Mouse (Mus musculus): ENCODE measurements around the gene Auh. TPM values are rescaled to one million over a fixed set of nuclear protein-coding genes. Genes with fewer than 3 reads are reported as not detected.

The Auh gene
- total RNA-seq, 2 experiments from 2014 or later, result 80.7 to 81.5 TPM

- no peak for DNase-seq (ENCODE audit: low spot score in 2 of 2)
Observed at GRCm38 (mm10) chr13:52928392-52928791, 1.1 kb downstream of the Auh start.

DNA sequence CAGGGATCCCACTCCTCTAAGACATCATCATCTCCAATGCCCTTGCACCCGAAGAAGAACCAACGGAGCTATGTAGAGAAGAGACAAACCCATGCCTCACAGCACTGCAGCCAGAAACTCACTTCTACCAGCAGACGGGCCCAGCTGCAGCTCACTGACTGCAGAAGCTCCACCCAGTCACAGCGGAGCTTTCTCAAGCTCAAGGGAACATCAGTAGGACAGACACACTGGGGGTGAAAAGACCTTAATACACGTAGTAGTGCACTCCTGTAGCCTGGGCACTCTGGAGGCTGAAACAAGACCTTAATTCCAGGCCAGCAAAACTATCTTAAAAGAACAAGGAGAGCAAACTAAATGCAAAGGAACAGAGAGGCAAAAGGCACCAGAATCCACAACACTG lies 5.0 kb downstream of the Auh start:
- no peak for DNase-seq (ENCODE audit: low spot score in 2 of 2)

DNA sequence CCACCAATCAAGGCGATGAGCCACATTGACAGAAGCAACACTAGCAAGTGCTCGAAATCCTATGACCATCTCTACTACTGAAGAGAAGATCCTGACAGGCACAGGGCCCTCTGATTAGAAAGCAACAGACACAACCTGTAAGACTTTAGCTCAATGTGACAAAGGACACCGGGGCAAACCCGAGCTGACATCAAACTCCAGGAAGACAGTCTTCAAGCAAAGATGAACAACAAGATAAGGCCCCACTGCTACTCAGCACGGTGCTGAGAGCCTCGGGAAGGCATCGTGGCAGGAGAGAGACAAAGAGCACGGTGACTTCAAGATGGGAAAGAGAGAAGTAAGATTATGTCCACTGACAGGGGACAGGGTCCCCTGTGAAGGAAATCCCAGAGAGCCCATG lies 7.5 kb downstream of the Auh start:
- DNase-seq (ENCODE audit: low spot score in 2 of 2), result no peak

GRCm38 (mm10) chr13:52921065-52921825 lies 8.2 kb downstream of the Auh start:
- no peak for DNase-seq (ENCODE audit: low spot score in 2 of 2)

GRCm38 (mm10) chr13:52919790-52920352 lies 9.6 kb downstream of the Auh start:
- DNase-seq (ENCODE audit: low spot score in 2 of 2), result no peak

- no peak for DNase-seq (ENCODE audit: low spot score in 2 of 2)
Observed at GRCm38 (mm10) chr13:52918333-52918732, 11.1 kb downstream of the Auh start.

GRCm38 (mm10) chr13:52914591-52915110 lies 14.8 kb downstream of the Auh start:
- DNase-seq (ENCODE audit: low spot score in 2 of 2), result no peak

- DNase-seq (ENCODE audit: low spot score in 2 of 2), result no peak
Observed at GRCm38 (mm10) chr13:52913926-52914325, 15.6 kb downstream of the Auh start.

DNA sequence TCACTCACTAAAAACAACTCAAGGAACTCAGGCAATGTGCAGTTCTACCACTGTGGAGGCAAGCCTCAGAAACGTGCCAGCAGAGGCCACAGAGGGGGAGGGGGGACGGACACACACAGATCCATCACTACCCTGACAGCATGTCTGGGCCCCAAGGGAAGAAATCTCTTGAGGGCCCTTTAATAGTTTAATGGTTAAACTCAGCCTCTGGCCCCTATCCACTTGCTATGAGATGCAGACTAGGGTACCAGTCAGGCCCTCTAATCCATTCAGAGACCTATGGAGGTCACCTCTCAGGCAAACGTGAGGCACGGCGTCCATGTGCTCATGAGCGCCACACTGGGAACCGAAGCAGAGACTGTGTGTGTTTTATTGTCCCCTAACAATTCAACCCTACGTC lies 17.0 kb downstream of the Auh start:
- no peak for DNase-seq (ENCODE audit: low spot score in 2 of 2)

DNA sequence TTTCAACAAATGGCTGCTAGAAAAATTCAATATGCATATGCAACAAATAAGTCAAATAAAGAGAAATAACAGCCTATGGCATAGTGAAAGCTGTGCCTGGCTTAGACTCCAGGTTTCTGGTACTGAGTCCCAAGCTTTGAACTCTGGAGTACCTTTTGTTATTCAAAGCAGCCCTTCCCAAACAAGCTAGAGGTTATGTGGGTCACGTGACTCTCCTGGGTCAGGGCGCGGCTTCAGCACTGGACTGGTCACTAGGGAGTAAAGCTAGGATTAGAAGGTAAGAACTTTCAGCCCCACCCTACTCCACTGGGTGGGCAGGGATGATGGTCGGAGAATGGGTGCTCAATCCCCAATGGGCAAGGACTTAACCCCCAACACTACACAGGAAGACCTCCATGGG lies 18.2 kb downstream of the Auh start:
- no peak for DNase-seq (ENCODE audit: low spot score in 2 of 2)

DNA sequence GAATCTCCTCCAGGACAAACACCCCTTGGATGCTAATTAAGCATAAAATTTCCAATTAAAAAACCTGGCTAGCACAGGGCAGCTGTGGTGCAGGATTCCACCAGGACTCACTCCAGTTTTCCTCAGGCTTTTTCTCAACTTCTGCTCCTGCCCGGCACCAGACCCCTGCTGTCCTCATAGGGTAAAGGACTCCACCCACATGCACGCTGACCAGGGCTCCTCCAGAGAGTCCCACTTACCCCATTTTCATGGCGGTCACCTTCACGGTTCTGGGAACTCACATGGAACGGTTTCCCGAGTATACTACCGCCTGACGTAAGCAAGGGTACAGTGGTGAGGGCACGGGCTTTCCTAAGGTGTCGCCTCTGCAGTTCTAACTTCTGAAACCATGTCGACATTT lies 23.2 kb downstream of the Auh start:
- DNase-seq (ENCODE audit: low spot score in 2 of 2), result no peak

- DNase-seq (ENCODE audit: low spot score in 2 of 2), result no peak
Observed at GRCm38 (mm10) chr13:52904175-52904574, 25.3 kb downstream of the Auh start.

DNA sequence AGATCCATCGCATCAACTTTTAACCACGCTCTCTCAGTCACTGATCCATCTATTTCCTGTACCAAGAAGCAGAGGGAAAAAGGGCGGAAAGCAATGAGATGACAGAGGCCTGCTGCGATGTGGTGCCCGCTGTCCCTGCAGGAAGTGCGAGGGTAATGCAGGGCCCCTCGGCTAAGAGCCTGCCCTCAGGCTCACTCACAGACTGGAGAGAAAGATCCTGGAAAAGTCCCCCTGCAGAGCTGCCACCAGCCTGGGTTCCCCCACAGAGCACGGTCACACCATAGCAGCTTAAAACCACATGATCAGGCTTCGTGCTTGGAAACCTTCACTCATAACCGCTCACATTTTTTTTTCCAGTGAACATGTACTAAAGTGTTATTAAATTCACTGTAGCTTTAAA lies 25.7 kb downstream of the Auh start:
- no peak for DNase-seq (ENCODE audit: low spot score in 2 of 2)

DNA sequence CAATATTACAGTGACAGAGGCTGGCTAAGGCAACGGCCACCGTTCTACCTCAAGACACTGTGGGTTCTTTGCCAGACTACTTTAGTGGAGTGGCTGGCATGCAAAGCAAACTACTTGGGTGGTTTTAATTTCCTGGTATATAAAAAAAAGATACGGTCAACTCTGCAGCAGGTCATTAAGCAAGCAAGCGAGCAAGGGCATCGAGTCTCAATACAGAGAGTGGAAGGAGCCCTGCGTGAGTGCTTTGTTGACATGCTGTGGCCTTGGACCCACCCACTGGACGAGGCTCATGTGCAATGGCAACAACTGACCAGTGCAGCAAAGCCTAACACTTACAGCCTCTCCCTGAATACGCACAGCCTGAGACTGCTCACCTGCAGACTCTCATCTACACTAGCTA lies 27.0 kb downstream of the Auh start:
- DNase-seq (ENCODE audit: low spot score in 2 of 2), result no peak

DNA sequence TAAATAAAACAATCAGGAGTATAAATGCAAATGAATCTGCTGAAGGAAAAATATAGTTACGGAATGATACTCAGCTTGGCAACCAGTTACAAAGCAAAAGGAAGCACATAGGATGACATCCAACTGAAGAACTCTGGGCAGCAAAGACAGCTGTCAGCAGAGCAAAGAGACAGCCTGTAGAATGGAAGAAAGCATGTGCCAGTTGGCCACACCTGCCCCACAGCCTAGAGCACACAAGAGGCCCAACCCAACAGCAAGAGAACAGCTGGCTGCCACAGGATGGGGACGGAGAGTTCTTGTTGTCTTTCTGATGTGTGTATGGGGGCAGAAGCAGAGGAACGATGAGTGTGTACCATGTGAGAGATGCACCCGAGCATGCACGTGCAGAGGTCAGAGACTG lies 29.8 kb downstream of the Auh start:
- DNase-seq (ENCODE audit: low spot score in 2 of 2), result no peak

DNA sequence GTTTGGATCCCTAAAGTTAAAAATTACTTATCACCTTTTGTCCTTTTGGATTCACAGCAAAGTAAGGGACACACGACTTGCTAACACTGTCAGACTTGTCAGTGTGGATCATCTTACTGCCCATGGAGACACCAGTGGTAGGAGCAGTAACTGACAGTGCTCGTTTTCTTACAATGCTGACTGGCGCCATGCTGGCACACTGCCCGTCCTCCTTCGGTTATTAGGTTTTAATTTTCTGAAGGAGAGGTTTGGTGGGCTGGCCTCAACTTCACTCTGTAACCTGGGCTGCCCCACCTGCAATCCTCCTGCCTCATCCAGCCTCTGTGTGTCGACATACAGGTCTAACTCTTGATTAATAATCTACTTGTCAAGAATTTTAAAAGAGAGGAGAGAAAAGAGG lies 31.7 kb downstream of the Auh start:
- DNase-seq (ENCODE audit: low spot score in 2 of 2), result no peak

DNA sequence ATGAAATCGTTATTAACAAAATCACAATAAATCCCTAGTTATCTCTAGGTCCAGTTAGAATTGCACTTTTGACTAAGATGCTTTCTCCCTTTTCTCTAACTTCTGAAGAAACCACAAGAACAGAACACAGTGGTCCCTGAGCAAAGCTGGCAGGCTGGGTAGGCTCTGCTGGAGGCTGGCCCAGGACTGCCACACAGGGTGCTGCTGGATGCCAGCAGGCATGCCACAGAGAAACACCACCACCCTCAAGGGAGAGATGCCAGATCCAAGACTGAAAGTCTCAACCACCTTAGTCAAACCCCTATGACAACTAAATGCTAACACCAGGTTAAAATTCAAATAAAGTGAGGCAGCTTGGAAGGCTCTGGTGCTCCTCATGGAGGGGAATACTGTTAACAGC lies 36.7 kb downstream of the Auh start:
- peak; percentile 42 to 59 for DNase-seq (ENCODE audit: low spot score in 2 of 2)

- DNase-seq (ENCODE audit: low spot score in 2 of 2), result no peak
Observed at GRCm38 (mm10) chr13:52892065-52892503, 37.4 kb downstream of the Auh start.

DNA sequence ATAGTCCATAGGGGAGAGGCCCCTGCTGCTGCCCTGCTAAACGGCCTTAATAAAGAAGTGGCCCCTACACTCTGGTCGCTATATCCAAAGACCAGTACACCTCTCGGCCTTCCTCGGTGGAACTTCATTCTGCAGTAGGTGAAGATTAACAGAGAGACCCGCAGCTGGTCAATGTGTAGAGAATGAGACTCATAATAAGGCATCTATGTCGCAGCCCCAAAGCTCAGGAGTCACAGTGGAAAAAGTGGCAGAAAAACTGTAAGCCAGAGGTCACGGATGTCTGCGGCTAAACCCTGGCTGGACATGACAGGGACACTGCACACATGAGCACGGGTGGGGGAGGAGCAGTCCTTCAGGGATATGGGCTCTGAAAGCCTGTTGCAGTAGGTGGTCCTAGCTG lies 39.2 kb downstream of the Auh start:
- DNase-seq (ENCODE audit: low spot score in 2 of 2), result no peak

- DNase-seq (ENCODE audit: low spot score in 2 of 2), result no peak
Observed at GRCm38 (mm10) chr13:52886779-52887178, 42.7 kb downstream of the Auh start.

- DNase-seq (ENCODE audit: low spot score in 2 of 2), result no peak
Observed at GRCm38 (mm10) chr13:52883960-52884326, 45.5 kb downstream of the Auh start.

DNA sequence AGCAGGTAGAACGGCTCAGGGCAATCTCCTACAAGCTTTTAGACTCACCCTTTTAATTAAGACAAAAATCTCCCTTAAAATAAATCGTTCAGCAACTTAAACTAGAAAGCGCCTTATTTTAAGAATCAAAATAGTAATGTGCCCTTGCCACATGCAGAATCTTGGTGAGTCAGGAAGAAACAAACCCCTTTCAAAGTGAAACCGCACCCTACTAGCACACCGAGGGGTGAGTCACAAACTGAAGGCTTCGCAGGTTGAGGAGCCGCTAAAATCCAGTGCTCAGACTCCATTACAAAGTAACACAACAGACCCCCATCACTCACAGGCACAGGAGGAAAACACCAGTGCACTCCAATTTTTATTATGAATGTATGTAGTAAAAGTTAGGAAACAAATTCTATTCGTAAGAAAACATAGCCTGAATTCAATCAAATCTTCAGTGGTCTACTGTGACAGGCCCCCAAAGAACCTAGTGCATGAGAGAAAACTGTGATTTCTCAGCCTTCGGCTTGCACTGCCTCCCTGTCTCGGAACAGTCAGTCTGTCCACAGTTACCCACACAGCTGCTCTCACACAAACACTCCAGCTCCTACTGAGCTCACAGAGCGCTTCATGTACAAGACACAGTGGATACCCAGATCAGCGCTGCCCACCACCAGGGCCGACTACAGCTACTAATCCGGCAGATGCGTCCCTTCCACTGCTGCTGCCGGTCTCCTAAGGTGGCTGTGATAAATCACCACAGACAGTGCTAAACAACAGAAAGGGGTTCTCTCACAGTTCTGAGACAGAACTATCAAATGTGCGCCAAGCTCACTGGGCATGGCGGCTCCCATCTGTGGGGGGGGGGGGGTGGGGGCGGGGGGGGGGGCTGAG lies 46.2 kb downstream of the Auh start:
- DNase-seq (ENCODE audit: low spot score in 2 of 2), result no peak

All from layer of hippocampus, postnatal 10 days (tissue).